Mouse (Mus musculus) cerebellum, adult 11 months (tissue): ENCODE measurements around the gene Ints11.
A peak's percentile ranks its signal among the peaks of the same experiment; 100 is the strongest.

Source experiments
- DNase-seq: peaks from one replicate; pipeline ENCODE4 v3.0.0; 2022

Ints11 gene

DNA sequence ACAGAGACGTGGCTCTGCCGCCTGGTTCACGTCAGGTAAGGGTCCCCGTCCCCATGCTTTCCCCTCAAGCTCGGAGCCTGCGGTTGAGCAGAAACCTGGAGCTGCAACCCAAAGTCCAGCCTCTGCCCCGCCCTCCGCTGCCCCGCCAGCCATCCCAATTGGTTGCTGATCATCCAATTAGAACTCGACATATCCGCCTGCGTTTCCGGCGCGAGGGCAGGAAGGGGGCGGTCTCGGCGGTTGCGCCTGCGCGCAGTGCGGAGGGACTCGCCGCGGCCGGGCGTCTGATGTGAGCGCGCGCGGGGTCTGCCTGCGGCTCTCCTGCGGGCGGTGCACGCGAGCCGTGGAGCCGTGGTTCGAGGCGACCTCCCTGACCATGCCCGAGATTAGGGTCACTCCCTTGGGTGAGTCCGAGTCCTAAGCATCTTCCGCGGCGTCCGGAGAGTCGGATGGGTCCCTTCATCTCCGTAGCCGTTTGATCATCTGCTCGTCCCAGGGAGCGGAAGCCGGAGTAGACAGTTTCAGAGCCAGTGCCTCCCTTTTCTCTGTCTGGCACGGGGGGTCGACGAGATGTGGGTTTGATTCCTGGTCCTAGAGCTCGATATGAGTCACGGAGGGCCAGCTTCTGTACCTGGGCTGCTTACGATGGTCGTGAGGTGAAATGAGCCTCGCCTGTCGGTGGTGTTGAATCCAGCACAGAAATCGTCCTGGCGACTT, at the start of gene Ints11, which contains the start of gene Cptp:
Ints11 (plus strand) TSS at position 230 of the 717 bp plus-strand sequence.
Cptp (minus strand) TSS at position 124 of the 717 bp plus-strand sequence.
- peak; percentile 95 for DNase-seq

- no peak for DNase-seq
Measured at GRCm38 (mm10) chr4:155821025-155821424, 48.3 kb upstream of the Ints11 start.

DNA sequence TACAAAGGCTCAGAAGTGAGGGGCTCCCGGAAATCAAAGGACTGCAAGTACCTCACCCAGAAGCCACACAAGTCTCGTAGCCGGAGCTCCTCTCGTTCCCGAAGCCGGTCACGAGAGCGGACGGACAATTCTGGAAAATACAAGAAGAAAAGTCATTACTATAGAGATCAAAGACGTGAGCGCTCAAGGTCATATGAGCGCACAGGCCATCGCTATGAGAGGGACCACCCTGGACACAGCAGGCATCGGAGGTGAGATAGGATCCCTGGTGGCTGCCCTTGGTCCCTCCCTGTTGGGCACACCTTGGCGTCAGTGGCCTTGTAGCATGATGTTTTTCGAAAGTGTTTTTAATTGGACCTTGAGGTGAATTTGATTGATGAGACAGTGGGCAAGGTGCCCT, 45.9 kb upstream of the Ints11 start:
- no peak for DNase-seq

GRCm38 (mm10) chr4:155829866-155830265, 39.5 kb upstream of the Ints11 start:
- no peak for DNase-seq

DNA sequence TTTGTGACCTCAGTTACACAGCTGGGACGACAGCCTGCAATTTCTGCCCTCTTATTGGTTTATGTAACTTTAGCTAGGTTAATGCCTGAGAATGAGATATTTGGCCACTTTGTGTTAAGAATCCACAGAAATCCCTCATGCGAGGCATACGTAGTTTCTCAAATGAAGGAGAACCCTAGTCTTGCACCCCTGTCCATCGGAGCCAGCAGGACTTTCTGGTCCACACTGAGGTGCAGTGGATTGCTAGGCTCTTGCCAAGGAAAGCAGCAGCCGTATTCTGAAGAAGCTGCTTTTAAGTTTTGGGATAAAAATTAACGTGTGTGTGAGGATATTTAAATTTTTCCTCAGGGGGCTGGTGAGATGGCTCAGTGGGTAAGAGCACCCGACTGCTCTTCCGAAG, 38.8 kb upstream of the Ints11 start:
- DNase-seq = no peak

DNA sequence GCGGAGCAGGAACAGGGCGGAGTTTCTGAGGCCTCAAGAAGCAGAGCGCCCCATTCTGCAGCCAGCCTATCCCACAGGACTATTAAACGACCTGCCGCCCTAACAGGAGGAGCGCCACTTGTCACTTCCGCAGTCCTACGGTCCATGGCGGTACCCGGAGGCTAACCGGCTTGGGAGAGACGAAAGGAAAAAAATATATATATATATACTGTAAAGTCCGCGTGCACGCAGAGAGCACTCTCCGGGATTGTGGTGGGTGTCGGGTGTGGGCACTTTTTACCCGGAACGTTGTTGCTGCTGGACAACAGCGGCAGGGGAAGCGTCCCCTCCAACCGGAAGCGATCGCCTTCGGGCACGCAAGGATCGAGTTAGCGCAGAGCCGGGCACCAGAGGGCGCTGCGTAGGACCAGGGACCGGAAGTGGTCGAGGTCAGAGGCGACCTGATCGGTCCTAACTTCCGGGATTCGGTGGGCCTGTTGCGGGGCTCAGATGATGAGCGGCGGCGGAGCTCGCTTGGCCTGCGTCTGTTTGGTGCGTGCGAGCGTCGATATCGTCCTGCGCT, 38.1 kb upstream of the Ints11 start, which contains the start of gene Aurkaip1:
Aurkaip1 (plus strand) TSS at position 68 of the 562 bp plus-strand sequence.
- peak; percentile 94 for DNase-seq

GRCm38 (mm10) chr4:155831831-155832230, 37.5 kb upstream of the Ints11 start:
- no peak for DNase-seq

DNA sequence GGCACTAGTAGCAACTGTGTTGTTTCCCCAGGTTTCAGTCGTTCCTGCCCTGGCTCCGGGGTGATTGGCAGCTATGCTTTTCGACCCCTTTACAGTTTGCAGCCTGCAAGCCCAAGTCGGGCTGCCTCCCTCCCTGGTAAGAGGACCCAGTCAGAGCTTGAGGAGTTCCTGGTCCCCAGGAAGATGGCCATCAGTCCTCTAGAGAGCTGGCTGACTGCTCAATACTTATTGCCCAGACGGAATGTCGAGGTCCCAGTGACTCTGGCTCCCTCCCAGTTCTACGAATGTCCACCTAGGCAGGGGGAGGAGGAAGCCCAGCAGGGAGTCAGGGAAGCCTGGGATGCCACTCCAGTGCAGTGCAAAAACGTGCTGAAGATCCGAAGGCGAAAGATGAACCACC, 37.0 kb upstream of the Ints11 start:
- DNase-seq = no peak

GRCm38 (mm10) chr4:155833234-155833633, 36.1 kb upstream of the Ints11 start:
- no peak for DNase-seq

DNA sequence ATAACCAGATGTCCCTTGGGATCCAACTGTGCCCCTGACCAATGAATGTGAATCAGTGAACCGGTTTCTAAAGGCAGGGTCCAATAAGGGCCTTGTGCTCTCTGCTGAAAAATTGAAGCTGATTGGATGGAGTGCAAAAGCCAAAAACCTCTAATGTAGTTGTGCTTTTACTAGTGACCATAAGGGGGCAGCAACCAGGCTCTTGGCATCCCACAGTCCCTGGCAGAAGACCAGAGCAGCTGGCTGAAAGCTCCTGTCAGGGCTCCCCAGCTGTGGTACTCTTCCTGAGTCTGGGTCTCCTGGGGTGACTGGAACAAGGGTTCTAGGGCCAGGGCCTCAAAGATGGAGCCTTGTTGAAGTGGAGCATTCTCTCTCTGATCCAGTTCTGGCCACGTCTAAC, 35.5 kb upstream of the Ints11 start:
- DNase-seq = no peak

DNA sequence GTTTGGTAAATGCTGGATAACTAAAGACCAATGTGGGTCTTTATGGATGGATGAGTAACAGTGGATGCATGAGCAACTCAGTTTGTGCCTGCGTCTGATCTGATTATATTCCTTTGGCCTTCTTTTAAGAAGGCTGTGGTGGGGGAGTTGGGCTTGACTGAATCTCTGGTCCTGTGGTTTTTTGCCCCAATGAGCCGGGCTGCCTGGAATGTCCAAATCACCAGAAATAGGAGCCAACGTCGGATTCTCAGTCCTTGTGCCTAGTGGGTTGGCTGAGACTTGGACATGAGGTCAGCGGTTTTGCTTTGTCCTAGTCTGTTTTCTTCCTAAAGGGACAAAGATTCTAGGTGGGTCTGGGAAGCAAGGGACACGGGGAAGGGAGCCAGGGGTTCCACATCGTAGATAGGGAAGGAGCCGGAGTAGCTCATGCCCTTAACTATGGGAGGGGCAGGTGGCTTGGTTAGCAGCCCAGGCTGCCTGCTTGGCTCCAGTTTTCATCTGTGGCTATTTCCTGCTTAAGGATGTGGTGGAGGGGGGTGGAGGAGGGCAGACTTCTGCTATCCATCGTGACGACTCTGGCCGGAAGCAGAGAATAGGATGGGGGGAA, 31.8 kb upstream of the Ints11 start:
- no peak for DNase-seq

- DNase-seq = no peak
Measured at GRCm38 (mm10) chr4:155838187-155839153, 30.9 kb upstream of the Ints11 start.

DNA sequence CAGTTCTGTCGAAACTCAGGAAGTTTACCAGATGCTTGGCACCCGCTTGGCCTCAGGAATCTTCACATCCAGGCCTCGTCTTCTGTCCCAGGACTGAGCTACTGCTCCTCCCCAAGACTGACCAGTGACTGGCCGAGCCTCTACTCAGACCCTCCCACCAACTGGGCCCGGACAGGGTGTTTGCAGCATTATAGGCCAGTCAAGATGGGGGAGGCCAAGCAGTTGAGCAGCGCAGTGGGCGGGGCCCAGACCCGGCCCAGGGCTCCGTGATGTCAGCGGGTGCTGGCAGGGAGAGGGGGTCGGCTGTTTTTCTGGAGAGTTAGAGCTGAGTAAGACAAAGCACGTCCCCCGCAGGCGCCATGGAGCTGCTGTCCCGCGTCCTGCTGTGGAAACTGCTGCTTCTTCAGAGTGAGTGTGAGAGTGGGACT, 29.8 kb upstream of the Ints11 start, which contains the start of gene Mxra8:
Mxra8 (plus strand) TSS at position 198 of the 428 bp plus-strand sequence.
- no peak for DNase-seq

DNA sequence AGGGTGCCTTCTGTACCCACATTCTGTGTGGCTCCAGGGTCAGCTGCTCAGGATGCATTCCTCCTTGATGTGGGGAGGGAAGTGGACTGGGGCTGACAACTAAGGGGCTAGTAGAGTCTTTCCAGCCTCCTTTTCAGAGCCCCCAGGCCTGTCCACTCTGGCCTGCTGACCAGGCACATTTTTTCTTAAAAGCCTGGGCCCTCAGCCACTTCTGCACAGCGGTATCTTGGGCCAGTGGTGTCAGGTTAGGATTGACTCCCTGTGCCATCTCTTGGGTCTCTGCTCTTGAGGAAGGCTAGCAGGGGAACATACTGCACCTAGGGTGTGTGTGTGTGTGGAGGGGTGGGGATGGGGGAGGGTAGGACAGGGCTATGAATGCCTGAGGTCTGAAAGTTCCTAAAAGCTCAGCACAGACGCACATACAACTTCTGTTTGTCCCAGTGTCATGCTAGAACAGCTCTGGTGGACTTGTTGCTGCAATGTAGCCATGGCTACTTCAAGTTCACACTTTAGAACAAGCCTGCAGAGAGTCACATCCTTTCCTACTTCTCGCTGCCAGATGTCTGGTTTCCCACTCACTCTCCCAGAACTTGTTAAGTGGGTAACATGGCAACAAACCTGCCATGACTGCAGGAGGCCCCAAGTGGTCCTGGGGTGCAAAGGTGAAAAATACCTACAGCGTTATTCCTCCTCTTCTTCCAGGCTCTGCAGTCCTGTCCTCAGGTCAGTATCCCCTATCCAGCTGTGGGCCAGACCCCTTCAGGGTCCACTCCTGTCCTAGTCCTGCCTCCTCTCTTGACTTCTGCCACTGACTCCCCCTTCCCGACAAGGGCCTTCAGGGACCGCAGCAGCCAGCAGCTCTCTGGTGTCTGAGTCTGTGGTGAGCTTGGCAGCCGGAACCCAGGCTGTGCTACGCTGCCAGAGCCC, 29.0 kb upstream of the Ints11 start:
- DNase-seq = peak; percentile 5

- peak; percentile 34 for DNase-seq
Measured at GRCm38 (mm10) chr4:155841003-155841454, 28.3 kb upstream of the Ints11 start.

DNA sequence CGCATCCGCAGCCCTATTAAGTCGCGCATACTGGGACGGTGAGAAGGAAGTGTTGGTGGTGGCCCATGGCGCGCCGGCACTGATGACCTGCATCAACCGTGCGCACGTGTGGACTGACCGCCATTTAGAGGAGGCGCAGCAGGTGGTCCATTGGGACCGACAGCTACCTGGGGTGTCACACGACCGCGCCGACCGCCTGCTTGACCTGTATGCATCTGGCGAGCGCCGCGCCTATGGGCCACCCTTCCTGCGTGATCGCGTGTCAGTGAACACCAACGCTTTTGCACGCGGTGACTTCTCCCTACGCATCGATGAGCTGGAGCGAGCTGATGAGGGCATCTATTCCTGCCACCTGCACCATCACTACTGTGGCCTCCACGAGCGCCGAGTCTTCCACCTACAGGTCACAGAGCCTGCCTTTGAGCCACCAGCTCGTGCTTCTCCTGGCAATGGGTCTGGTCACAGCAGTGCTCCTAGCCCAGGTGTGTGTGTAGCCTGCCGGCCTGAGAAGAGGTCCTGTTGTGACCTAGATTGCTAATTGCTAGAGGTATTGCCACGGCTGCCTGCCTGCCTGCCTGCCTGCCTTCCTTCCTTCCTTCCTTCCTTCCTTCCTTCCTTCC, 27.6 kb upstream of the Ints11 start:
- DNase-seq = peak; percentile 46

DNA sequence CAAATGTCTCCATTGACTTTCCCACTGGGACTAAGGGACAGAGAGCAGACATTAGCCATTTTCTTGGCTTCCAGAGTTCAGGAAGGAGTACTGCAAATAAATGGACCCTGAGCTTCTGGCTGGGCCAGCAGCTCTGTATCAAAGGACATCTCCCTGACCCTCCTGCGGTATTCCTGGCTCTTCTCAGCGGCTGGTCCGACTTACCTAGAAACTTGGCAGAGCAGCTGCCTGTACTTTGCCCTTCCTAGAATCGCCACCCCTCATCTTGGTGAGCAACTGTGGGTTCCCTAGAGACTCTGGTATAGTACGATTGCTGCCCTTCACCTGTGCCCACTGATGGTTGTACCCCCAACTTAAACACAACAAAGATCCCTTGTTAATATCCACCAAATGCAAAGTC, 26.1 kb upstream of the Ints11 start:
- DNase-seq = no peak

- peak; percentile 93 for DNase-seq
Measured at GRCm38 (mm10) chr4:155846871-155847578, 22.3 kb upstream of the Ints11 start, which contains the start of gene Dvl1. Gene Dvl1 (plus strand): TSS chr4:155847402.

GRCm38 (mm10) chr4:155847591-155848352, 21.6 kb upstream of the Ints11 start:
- DNase-seq = no peak
